Mouse (Mus musculus) frontal cortex, adult (tissue): ENCODE data around the gene 1810013L24Rik.
"Not testable (repeated sequence)": the region's sequence is repeated elsewhere in the genome, so short reads cannot be mapped to it uniquely, and the experiment has no call there.

Experiments
- ATAC-seq: cut with Nextera tagmentation; 2 replicates; pipeline ENCODE4 v1.9.2; 2017; ENCODE audit warnings: mild to moderate bottlenecking, moderate library complexity, mixed read lengths; ENCODE audit not compliant: low TSS enrichment

Gene 1810013L24Rik

GRCm38 (mm10) chr16:8906115-8906514 lies 76.2 kb downstream of the 1810013L24Rik start:
- ATAC-seq = not testable (repeated sequence)
